Mouse (Mus musculus) stomach, postnatal 0 days (tissue): ENCODE results near the gene Sowaha. TPM values are rescaled to one million over a fixed set of nuclear protein-coding genes. Genes with fewer than 3 reads are reported as not detected.

ENCODE experiments used
- ATAC-seq: fragments of 200-750 bp; cut with Nextera tagmentation; 2 replicates; pipeline ENCODE4 v1.8.0; 2017; ENCODE audit not compliant: low FRiP score, low TSS enrichment
- DNase-seq: peaks from one replicate; pipeline ENCODE4 v3.0.0-alpha.2; 2016; ENCODE audit warnings: low spot score
- H3K27ac ChIP-seq: fragments of 300-500 bp; sonication (generic); replicated peaks from 2 replicates; pipeline ENCODE4 v1.5.1; 2014; ENCODE audit warnings: mild to moderate bottlenecking, control low read depth
- H3K27me3 ChIP-seq: fragments of 300-500 bp; sonication (generic); 2 replicates; pipeline ENCODE4 v1.6.1; 2014; ENCODE audit warnings: low read length; ENCODE audit not compliant: control insufficient read depth, insufficient read depth
- H3K36me3 ChIP-seq: fragments of 300-500 bp; sonication (generic); 2 replicates; pipeline ENCODE4 v1.6.1; 2014; ENCODE audit warnings: low read length, mixed read lengths; ENCODE audit not compliant: control insufficient read depth, insufficient read depth
- H3K4me1 ChIP-seq: fragments of 300-500 bp; sonication (generic); replicated peaks from 2 replicates; pipeline ENCODE4 v1.6.1; 2014; ENCODE audit warnings: antibody characterized with exemption; ENCODE audit not compliant: control insufficient read depth, insufficient read depth
- H3K4me2 ChIP-seq: fragments of 300-500 bp; sonication (generic); replicated peaks from 2 replicates; pipeline ENCODE4 v1.6.1; 2014; ENCODE audit warnings: low read depth, mild to moderate bottlenecking, control low read depth, moderate library complexity
- H3K4me3 ChIP-seq: fragments of 300-500 bp; sonication (generic); 2 replicates; pipeline ENCODE4 v1.5.1; 2014; ENCODE audit warnings: low read depth, low read length, control low read depth
- H3K9ac ChIP-seq: fragments of 300-500 bp; sonication (generic); 2 replicates; pipeline ENCODE4 v1.6.1; 2014; ENCODE audit warnings: mild to moderate bottlenecking, low read length, control low read depth, mixed read lengths
- H3K9me3 ChIP-seq: fragments of 300-500 bp; sonication (generic); 2 replicates; pipeline ENCODE4 v1.6.1; 2016; ENCODE audit warnings: low read length; ENCODE audit not compliant: control insufficient read depth
- CTCF ChIP-seq: IDR thresholded peaks from 2 replicates; pipeline ENCODE4 v1.5.1; 2016; ENCODE audit warnings: antibody characterized with exemption, low read depth, mild to moderate bottlenecking, moderate library complexity
- EP300 ChIP-seq: optimal IDR thresholded peaks from 2 replicates; pipeline ENCODE3; 2016; ENCODE audit warnings: antibody characterized with exemption
- WGBS: fragments of 180-500 bp; shearing (Covaris S2); extraction: QIAGEN DNeasy Blood & Tissue Kit; methylation state at CpG from one replicate; pipeline ENCODE4 v1.1.7; 2014; 5-methylcytosine and 5-hydroxymethylcytosine counted together
- polyA plus RNA-seq: library from polyadenylated mRNA; unstranded; fragments of >200 nt; fragmentation: Nextera tagmentation; extraction: Ambion mirVana; gene quantifications from 2 replicates; pipeline ENCODE4 v1.2.1, GENCODE M21; 2015

Sowaha gene
- polyA plus RNA-seq, 1 experiment from 2014 or later = 0.91 TPM

DNA sequence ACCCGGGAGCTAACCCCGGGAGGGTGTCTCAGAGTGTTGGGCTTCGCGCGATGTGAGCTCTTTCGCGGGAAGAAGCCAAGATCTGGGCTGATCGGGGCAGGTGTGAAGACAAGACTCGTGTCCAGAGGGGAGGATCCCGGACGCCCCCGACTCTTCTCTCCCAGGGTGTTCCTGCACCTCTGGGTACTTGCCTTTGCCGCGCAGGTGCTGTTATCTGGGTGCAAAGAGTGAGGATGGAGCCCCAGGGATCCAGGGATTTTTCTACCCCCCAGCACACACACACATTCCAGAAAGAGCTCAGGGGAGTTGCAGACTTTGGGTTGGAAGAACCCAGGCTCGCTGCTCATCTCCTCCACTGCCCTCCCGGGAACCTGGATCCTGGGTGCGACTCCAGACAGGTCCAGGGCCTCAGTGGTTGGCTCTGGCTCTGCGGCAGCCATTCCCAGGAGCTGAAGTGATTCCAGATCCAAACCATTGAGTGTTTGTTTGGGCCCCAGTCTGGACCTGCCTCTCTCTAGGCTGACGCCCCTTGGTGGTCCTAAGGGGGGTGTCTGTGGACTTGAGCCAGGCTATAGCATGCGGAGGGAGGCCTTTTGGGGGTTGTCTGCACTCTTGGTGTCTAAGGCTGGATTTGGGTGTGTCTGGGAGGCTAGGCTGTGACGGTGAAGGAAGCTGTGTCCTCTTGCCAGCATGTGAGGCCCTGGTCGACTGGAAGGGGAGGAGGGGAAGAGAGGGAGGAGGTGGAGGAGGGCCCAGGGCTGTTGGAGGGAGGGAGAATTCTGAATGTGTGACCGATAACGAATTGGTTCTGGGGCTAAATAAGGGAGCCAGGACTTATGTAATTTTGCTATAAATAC lies 40.3 kb upstream of the Sowaha start:
- Histone ChIP-seq H3K27me3 (no peaks in the 10 kb centered on the region), H3K36me3 (no peaks in the 10 kb centered on the region), H3K4me1 (no peaks in the 10 kb centered on the region; the same call in 1 of the 2 replicates), H3K4me2 (peak overlapping the region; percentile 87), H3K4me3 (peak overlapping the region; percentile 78), H3K9ac (peak overlapping the region; percentile 86), H3K9me3 (no peaks in the 10 kb centered on the region), H3K27ac (peak overlapping the region; percentile 89)
- TF ChIP-seq EP300 = no peak
- no peak for TF ChIP-seq CTCF
- peak; percentile 56 for DNase-seq
- peak; percentile 69 for ATAC-seq
- under 1% methylated on average over 24 of the region's 24 CpGs for whole genome bisulfite sequencing

DNA sequence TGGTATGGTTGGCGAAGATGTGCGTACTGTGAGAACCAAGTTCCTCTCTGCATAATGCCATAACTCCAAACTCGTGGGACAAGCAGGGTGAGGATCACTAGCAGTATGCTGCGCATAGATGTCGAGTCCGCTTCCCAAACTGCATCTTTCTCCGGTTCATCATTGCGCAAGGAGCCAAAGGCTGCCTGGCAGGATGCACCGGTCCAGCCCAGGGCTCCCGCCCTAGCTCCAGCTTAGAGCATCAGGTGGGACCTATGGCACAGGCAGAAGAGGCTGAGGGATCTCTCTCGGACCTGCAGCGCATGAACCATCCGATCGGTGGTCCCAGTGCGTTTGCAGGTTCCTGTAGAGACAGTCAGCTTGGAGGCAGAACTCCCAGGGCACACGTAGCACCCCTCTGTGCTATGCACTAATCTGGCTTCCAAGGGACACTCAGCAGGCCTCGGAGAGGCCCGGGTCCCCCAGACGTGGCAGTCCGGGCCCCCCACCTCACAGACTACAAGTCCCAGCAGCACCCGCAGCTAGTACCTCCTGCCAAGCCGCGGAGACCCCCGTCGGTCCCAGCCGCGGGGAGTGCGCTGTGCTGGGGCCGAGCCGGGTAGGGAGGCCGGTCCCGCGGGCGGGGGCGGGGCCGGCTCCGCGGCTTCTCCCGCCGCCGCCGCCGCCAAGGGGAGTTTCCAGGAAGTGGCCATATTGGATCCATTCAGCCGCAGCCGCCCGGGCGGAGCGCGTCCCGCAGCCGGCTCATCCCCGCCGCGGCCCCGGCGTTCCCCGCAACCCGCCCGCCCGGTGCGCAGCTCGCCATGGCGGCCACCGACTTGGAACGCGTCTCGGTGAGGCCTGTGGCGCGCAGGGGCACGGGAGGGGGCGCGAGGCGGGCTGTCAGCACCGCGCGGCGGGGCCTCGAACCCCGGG lies 39.4 kb upstream of the Sowaha start, which contains the start of gene Sept8:
Gene Sept8 (plus strand): TSS at position 51 of the 915 bp plus-strand sequence.
- no peaks in the 10 kb centered on the region for H3K36me3 ChIP-seq
- H3K4me2 ChIP-seq = peak within 1 kb of the TSS; percentile 87
- DNase-seq (peak; percentile 80), ATAC-seq (peak; percentile 78)
- H3K4me3 ChIP-seq = peak within 1 kb of the TSS; percentile 78
- H3K27me3 ChIP-seq = no peaks in the 10 kb centered on the region
- peak within 1 kb of the TSS; percentile 89 for H3K27ac ChIP-seq
- no peaks in the 10 kb centered on the region; the same call in 1 of the 2 replicates for H3K4me1 ChIP-seq
- TF ChIP-seq CTCF (no peak), EP300 (no peak)
- WGBS = 4% methylated on average over 78 of the region's 79 CpGs
- H3K9ac ChIP-seq = peak within 1 kb of the TSS; percentile 86
- H3K9me3 ChIP-seq = no peaks in the 10 kb centered on the region

DNA sequence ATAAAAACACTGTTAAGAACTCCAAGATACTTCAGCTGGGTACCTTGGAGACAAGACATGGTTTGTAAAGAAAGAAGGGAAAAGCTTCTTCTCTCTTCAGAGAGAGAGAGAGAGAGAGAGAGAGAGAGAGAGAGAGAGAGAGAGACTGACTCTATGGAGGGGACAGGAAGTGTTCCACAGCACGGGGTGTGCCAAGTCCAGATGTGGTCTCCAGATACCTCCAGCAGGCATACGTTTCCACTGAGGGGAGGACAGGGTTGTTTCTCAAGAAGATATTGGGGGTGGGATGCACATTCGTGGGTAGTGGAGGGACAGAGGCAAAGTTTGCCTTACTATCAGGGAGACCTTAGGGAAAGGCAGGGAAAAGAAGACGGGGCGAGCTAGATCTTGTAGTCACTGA lies 38.7 kb upstream of the Sowaha start:
- Histone ChIP-seq H3K36me3 (no peaks in the 10 kb centered on the region), H3K9ac (no peak overlapping the region), H3K27ac (no peak overlapping the region), H3K27me3 (no peaks in the 10 kb centered on the region), H3K4me1 (no peaks in the 10 kb centered on the region), H3K4me3 (no peak overlapping the region), H3K4me2 (no peak overlapping the region; the same call in 1 of the 2 replicates), H3K9me3 (no peaks in the 10 kb centered on the region)
- TF ChIP-seq EP300 = no peak
- no peak for TF ChIP-seq CTCF
- WGBS = 59% methylated on average over 5 of the region's 5 CpGs
- ATAC-seq (no peak), DNase-seq (no peak)

DNA sequence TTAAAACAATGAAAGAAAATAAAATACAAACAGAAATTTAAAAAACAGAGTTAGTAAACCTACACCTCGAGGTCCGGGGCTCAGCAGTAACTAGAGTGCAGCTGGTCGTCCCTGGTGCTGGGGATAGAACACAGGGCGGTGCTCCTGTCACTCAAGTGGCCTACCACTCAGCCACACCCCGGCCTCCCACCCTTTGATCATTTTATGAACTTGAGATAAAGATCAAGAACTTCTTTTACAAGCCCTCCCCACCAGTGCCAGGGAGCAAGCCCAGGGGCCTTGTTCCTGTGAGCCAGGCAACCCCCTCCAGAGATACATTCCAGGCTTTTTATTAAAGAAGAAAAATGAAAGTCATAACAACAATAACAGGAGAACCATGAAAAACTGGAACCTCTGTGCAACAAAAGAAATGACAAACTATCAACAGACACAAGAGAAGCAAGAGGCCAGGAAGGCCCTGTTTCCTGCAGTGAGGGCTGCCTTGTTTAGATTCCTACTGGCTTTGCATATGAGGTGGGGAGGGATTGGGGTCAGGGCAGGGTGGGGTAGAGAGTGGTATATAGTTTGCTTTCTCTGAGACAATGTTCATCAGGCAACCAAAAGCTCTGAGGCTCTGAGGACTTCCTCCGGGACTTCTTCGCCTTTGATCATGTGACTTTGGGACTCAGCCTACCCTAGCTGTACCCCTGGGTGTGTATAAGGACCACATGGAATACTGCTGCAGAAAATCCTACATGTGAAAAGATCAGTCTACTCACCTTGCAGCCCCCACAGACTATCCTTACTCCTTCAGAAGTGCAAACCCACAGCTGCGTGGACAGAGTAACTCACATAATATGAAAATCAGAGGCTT lies 36.9 kb upstream of the Sowaha start:
- ATAC-seq = no peak
- no peak overlapping the region for H3K27ac ChIP-seq

DNA sequence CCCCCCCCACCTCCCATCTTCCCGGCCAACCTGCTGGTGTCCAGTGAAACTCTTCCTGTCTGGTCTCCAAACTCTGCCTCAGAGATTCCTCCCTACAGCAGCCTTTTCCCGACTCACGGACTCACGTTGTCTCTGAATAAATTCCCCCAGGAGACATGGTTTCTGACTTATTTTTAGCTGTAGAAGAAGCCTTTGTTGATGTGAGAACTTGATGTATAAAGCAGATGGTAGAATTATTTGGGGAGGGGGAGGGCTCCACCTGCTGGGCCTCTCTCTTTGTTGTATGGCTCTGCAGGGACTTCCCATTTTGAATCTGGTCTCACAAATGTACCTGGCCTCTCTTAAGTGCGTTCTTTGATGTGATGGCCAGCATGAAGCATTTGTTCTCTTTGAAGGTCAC lies 30.3 kb upstream of the Sowaha start:
- 42% methylated on average over 5 of the region's 5 CpGs for WGBS
- no peak overlapping the region for H3K27ac ChIP-seq
- no peaks in the 10 kb centered on the region for H3K36me3 ChIP-seq
- DNase-seq = no peak
- ATAC-seq = no peak
- no peaks in the 10 kb centered on the region for H3K4me1 ChIP-seq
- H3K9me3 ChIP-seq = no peaks in the 10 kb centered on the region
- H3K27me3 ChIP-seq = no peaks in the 10 kb centered on the region
- H3K9ac ChIP-seq = no peak overlapping the region
- no peak for TF ChIP-seq CTCF
- no peak for TF ChIP-seq EP300
- H3K4me3 ChIP-seq = no peak overlapping the region
- no peak overlapping the region for H3K4me2 ChIP-seq

More for the DNA sequence above, 36.9 kb upstream of the Sowaha start:
- Histone ChIP-seq H3K9ac (no peak overlapping the region), H3K27me3 (no peaks in the 10 kb centered on the region), H3K36me3 (no peaks in the 10 kb centered on the region), H3K4me3 (no peak overlapping the region), H3K4me2 (no peak overlapping the region), H3K9me3 (no peaks in the 10 kb centered on the region), H3K4me1 (no peaks in the 10 kb centered on the region)
- WGBS = 45% methylated on average over 8 of the region's 8 CpGs
- TF ChIP-seq EP300 (no peak), CTCF (no peak)
- no peak for DNase-seq
